7 mouse cellular contexts compared by ENCODE assay signal in the genomic region with DNA sequence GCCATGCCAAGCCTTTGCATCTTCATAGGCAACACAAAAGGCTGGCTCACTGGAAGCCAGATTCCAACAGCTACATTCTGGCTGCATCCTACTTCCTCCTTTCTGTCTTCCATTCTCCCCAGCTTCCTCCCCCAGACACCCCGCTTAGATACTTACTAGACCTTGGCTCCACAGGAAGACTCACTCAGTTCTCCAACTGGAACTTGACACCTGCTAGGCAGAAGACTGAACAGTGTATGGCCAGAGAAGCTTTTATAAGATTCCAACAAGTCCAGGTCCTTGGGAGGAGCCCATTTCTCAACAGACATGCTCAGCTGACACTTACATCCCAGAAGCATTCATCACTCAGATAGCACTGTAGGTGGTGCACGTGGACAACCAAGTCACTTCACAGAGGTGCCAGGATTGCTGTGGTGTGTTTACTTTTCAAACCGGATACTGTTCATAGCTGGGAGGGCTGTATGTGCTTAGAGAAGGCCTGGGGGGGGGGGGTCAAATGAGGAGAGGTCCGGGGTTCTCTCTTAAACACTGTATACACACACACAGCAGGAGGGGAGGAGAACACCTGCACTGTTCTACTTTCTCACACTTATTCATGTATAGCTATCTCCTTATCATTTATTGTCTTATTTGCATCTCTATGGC. TPM values are rescaled to one million over a fixed set of nuclear protein-coding genes. Genes with fewer than 3 reads are reported as not detected.
DNase-seq lines count a peak whose midpoint lies in the region; ATAC-seq and TF ChIP-seq lines count a peak whose summit lies in the region.

A gene (minus strand): TSS at position 228 of the 645 bp plus-strand sequence.

- peak within 1 kb of the TSS; percentile 61 for H3K9ac ChIP-seq in lung, embryonic 16.5 days (ENCODE audit: low read length)
- peak within 1 kb of the TSS; percentile 51 for H3K9ac ChIP-seq in forebrain, embryonic 15.5 days (replicated peaks)
- no peak within 1 kb of the TSS for H3K9ac ChIP-seq in liver, embryonic 14.5 days (replicated peaks)
- peak within 1 kb of the TSS; percentile 63 for H3K9ac ChIP-seq in stomach, embryonic 16.5 days (ENCODE audit: low read length)

- no peak; the same call in 1 of the 2 replicates for ATAC-seq in lung, embryonic 16.5 days (ENCODE audit: low read depth)
- peak; percentile 57 for ATAC-seq in forebrain, embryonic 15.5 days (replicated peaks)
- ATAC-seq in liver, embryonic 14.5 days (ENCODE audit: insufficient read depth) = no peak
- no peak for ATAC-seq in stomach, embryonic 16.5 days (ENCODE audit: insufficient read depth, low FRiP score)

- TF ChIP-seq EP300 in liver, embryonic 14.5 days (IDR thresholded peaks at IDR 0.05; ENCODE audit: low read depth) = no peak

- no peaks in the 10 kb centered on the region for H3K4me1 ChIP-seq in lung, embryonic 16.5 days (replicated peaks; ENCODE audit: control insufficient read depth, insufficient read depth, low read length)
- H3K4me1 ChIP-seq in forebrain, embryonic 15.5 days = peaks cover 12% of the 10 kb centered on the region; the same call in 1 of the 2 replicates
- no peaks in the 10 kb centered on the region for H3K4me1 ChIP-seq in liver, embryonic 14.5 days (replicated peaks; ENCODE audit: control insufficient read depth in 2 of 2, insufficient read depth in 2 of 2, low read length in 1 of 2)
- no peaks in the 10 kb centered on the region for H3K4me1 ChIP-seq in stomach, embryonic 16.5 days (ENCODE audit: control insufficient read depth, insufficient read depth, low read length)
- no peaks in the 10 kb centered on the region for H3K4me1 ChIP-seq in cerebellum, adult 2 months (ENCODE audit: control insufficient read depth, insufficient read depth, low read length)

- peak within 1 kb of the TSS; percentile 57 for H3K4me3 ChIP-seq in lung, embryonic 16.5 days (ENCODE audit: low read length)
- peak within 1 kb of the TSS; percentile 49 for H3K4me3 ChIP-seq in forebrain, embryonic 15.5 days
- H3K4me3 ChIP-seq in liver, embryonic 14.5 days (ENCODE audit: insufficient read depth in 1 of 2, low read depth in 2 of 2, low read length in 2 of 2) = peak within 1 kb of the TSS in 1 of 2 experiments; percentile 20; a peak in 2 of 4 replicates
- H3K4me3 ChIP-seq in stomach, embryonic 16.5 days (replicated peaks; ENCODE audit: low read length) = peak within 1 kb of the TSS; percentile 49
- no peak within 1 kb of the TSS for H3K4me3 ChIP-seq in cerebellum, adult 2 months (replicated peaks; ENCODE audit: insufficient read depth, low read depth, low read length)

- H3K36me3 ChIP-seq in lung, embryonic 16.5 days (ENCODE audit: control insufficient read depth, insufficient read depth, low read length) = no peaks in the 10 kb centered on the region
- no peaks in the 10 kb centered on the region for H3K36me3 ChIP-seq in forebrain, embryonic 15.5 days
- no peaks in the 10 kb centered on the region for H3K36me3 ChIP-seq in liver, embryonic 14.5 days (replicated peaks; ENCODE audit: control insufficient read depth, insufficient read depth, low read depth)
- no peaks in the 10 kb centered on the region for H3K36me3 ChIP-seq in stomach, embryonic 16.5 days (ENCODE audit: control insufficient read depth, insufficient read depth, low read length)

- H3K27me3 ChIP-seq in lung, embryonic 16.5 days (ENCODE audit: control insufficient read depth, insufficient read depth, low read depth, low read length) = no peaks in the 10 kb centered on the region
- H3K27me3 ChIP-seq in forebrain, embryonic 15.5 days = no peaks in the 10 kb centered on the region
- H3K27me3 ChIP-seq in liver, embryonic 14.5 days (ENCODE audit: control insufficient read depth, insufficient read depth, low read length) = no peaks in the 10 kb centered on the region
- H3K27me3 ChIP-seq in stomach, embryonic 16.5 days (ENCODE audit: control insufficient read depth, insufficient read depth, low read length) = no peaks in the 10 kb centered on the region
- H3K27me3 ChIP-seq in cerebellum, adult 2 months (ENCODE audit: control insufficient read depth, insufficient read depth, low read length) = no peaks in the 10 kb centered on the region; the same call in 1 of the 2 replicates

- no peak for TF ChIP-seq CTCF in liver, embryonic 14.5 days (IDR thresholded peaks at IDR 0.05; ENCODE audit: low read depth)
- no peak for TF ChIP-seq CTCF in cerebellum, adult 2 months (IDR thresholded peaks at IDR 0.05; ENCODE audit: borderline replicate concordance, insufficient read depth, low read depth, low read length)

- no peak within 1 kb of the TSS for H3K27ac ChIP-seq in lung, embryonic 16.5 days (ENCODE audit: low read length)
- H3K27ac ChIP-seq in forebrain, embryonic 15.5 days (replicated peaks) = peak within 1 kb of the TSS; percentile 21; the same call in 1 of the 2 replicates
- H3K27ac ChIP-seq in liver, embryonic 14.5 days = no peak within 1 kb of the TSS
- no peak within 1 kb of the TSS for H3K27ac ChIP-seq in stomach, embryonic 16.5 days (ENCODE audit: low read length)
- H3K27ac ChIP-seq in cerebellum, adult 2 months (ENCODE audit: insufficient read depth, low read length) = no peak within 1 kb of the TSS

- no peak for DNase-seq in lung, postnatal 36 days
- no peak for DNase-seq in liver, embryonic 14.5 days (ENCODE audit: low read depth in 3 of 3, low spot score in 3 of 3)
- DNase-seq in spleen, postnatal 10 days (ENCODE audit: low spot score in 2 of 2) = no peak
- DNase-seq in cerebellum, adult 2 months = no peak

- no peaks in the 10 kb centered on the region for H3K9me3 ChIP-seq in lung, embryonic 16.5 days (ENCODE audit: control insufficient read depth, low read length)
- H3K9me3 ChIP-seq in forebrain, embryonic 15.5 days = no peaks in the 10 kb centered on the region
- H3K9me3 ChIP-seq in liver, embryonic 14.5 days (ENCODE audit: control insufficient read depth, low read length) = no peaks in the 10 kb centered on the region
- no peaks in the 10 kb centered on the region for H3K9me3 ChIP-seq in stomach, embryonic 16.5 days (replicated peaks; ENCODE audit: control insufficient read depth, low read length)

- no peak for TF ChIP-seq POLR2A in cerebellum, adult 2 months (IDR thresholded peaks at IDR 0.05; ENCODE audit: borderline replicate concordance, insufficient read depth, low read length)

- H3K4me2 ChIP-seq in lung, embryonic 16.5 days (ENCODE audit: low read depth, low read length) = peak within 1 kb of the TSS; percentile 92
- peak within 1 kb of the TSS; percentile 90 for H3K4me2 ChIP-seq in forebrain, embryonic 15.5 days (replicated peaks)
- peak within 1 kb of the TSS; percentile 48 for H3K4me2 ChIP-seq in liver, embryonic 14.5 days (ENCODE audit: low read depth)
- peak within 1 kb of the TSS; percentile 82 for H3K4me2 ChIP-seq in stomach, embryonic 16.5 days (ENCODE audit: low read depth, low read length)

- WGBS in lung, embryonic 16.5 days = 16% methylated on average over 4 of the region's 4 CpGs
- 62% methylated on average over 4 of the region's 4 CpGs for whole genome bisulfite sequencing in forebrain, embryonic 15.5 days
- WGBS in liver, embryonic 14.5 days (ENCODE audit: insufficient replicate concordance) = 45% methylated on average over 4 of the region's 4 CpGs
- 23% methylated on average over 4 of the region's 4 CpGs for WGBS in stomach, embryonic 16.5 days
- WGBS in cerebellum, adult 2 months = 42% methylated on average over 4 of the region's 4 CpGs

RNA-seq across cellular contexts. Expression of the gene that starts here (rescaled TPM):
- 1.5 TPM in 1 of 2 replicates, not detected in the other for polyA plus RNA-seq in lung, embryonic 16.5 days (2015; fragmentation: Nextera tagmentation; extraction: Ambion mirVana)
- polyA plus RNA-seq in forebrain, embryonic 15.5 days (2015; fragmentation: Nextera tagmentation; extraction: Ambion mirVana) = 0.27 TPM in 1 of 2 replicates, not detected in the other
- polyA plus RNA-seq in liver, embryonic 14.5 days (2012; rRNA removed) = not detected in 2 replicates
- polyA plus RNA-seq in liver, embryonic 14.5 days (2014; fragmentation: Nextera tagmentation; extraction: Ambion mirVana) = not detected in 2 replicates
- polyA plus RNA-seq in stomach, embryonic 16.5 days (2015; fragmentation: Nextera tagmentation; extraction: Ambion mirVana) = 83.5 and 173 TPM in 2 replicates
- polyA plus RNA-seq in cerebellum, adult 2 months (2012; rRNA removed) = not detected in 2 replicates

Comparison
In these comparisons a context has a peak if more than half of its experiments do, and no peak if none do; other contexts are left out.
1. RNA of the gene that starts here (polyA plus RNA-seq): 83.5 to 173 TPM in stomach, embryonic 16.5 days; 0.27 TPM in forebrain, embryonic 15.5 days, not detected in liver, embryonic 14.5 days, 1.5 TPM in lung, embryonic 16.5 days and not detected in cerebellum, adult 2 months; every median in the first group is over 10 times any median in the second.
2. Peak in ATAC-seq, H3K4me3 ChIP-seq, H3K27ac ChIP-seq, H3K9ac ChIP-seq and H3K4me2 ChIP-seq in forebrain, embryonic 15.5 days; RNA of the gene not detected or under 1 TPM.
3. Peak in every context shown above with its lines, with median percentiles within 50 percentile points of each other: H3K4me2 ChIP-seq.